Mouse (Mus musculus) cerebellum, postnatal 36 days (tissue): Measurements from ENCODE around the gene Clk1.
"Not testable (repeated sequence)": the region's sequence is repeated elsewhere in the genome, so short reads cannot be mapped to it uniquely, and the experiment has no call there.

ENCODE experiments used
- DNase-seq, 2 experiments: peaks; one replicate each; pipeline ENCODE4 v3.0.0; 2021 to 2022; ENCODE audit warnings: mixed read lengths in 2 of 2

The Clk1 gene

DNA sequence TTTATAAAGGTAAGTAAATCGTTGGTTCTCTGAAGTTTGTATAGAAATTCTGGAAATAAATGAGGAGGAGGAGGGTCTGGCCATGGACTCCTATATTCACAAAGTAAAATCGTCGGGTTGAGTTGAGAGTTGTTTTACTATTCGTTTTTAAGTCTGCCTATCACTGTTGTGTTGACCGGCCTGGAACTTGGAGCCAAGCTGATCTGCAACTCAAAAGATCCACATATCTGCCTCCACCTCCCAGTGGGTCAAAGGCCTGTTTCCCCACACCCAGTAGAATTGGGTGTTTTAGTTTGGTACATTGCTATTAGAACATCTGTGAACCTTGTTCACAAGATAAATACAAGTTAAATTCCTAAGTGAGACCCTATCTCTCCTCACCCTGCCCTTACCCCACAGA is 20.1 kb downstream of the Clk1 start:
- no peak for DNase-seq

DNA sequence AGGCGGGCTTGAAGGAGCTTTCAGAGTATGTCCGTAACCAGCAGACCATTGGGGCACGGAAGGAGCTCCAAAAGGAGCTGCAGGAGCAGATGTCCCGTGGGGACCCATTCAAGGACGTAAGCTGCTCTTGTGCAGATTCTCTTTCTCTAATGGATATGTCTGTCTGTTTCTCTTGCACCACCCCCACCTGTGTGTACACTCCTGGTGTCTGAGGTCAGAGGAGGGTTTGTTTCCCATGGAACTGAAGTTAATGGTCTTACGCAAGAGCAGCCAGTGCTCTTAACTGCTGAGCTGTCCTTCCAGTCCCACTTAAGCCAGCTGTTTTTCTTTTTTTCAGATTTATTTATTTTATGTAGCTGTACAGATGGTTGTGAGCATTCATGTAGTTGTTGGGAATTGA is 22.5 kb downstream of the Clk1 start:
- DNase-seq, result no peak

GRCm38 (mm10) chr1:58397731-58398130 is 26.1 kb downstream of the Clk1 start:
- DNase-seq, result no peak

DNA sequence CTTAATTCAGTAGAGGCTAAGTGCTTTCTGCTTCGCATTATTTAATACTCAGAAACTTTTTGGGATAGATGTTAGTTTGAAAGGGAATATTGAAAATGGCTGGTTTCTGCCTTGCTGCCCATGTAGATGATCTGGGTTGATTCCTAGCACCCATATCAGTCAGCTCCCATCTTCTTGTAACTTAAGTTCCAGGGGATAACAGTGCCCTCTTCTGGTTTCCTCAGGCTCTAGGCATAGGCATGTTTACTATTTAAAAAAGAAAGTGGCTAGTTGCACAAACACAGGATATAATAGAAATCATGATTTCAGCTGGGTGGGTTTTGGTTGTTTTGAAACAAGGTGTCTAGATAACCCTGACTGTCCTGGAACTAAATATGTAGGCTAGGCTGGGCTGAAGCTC is 27.7 kb downstream of the Clk1 start:
- no peak for DNase-seq

DNA sequence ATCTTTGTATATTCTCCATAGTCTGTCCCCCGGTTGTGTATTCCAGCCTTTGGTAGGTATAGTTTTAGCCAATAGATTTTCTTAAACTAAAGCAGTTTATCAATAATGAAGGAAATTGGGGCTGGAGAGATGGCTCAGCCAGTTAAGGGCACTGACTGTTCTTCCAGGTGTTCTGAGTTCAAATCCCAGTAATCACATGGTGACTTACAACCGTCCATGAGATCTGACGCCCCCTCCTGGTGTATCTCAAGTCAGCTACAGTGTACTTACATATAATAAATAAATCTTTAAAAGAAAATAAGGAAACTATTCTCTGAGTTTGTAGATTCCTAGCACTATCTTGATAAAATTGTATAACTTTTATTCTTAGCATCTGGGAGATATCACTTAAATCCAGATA is 28.5 kb downstream of the Clk1 start:
- DNase-seq, result no peak

DNA sequence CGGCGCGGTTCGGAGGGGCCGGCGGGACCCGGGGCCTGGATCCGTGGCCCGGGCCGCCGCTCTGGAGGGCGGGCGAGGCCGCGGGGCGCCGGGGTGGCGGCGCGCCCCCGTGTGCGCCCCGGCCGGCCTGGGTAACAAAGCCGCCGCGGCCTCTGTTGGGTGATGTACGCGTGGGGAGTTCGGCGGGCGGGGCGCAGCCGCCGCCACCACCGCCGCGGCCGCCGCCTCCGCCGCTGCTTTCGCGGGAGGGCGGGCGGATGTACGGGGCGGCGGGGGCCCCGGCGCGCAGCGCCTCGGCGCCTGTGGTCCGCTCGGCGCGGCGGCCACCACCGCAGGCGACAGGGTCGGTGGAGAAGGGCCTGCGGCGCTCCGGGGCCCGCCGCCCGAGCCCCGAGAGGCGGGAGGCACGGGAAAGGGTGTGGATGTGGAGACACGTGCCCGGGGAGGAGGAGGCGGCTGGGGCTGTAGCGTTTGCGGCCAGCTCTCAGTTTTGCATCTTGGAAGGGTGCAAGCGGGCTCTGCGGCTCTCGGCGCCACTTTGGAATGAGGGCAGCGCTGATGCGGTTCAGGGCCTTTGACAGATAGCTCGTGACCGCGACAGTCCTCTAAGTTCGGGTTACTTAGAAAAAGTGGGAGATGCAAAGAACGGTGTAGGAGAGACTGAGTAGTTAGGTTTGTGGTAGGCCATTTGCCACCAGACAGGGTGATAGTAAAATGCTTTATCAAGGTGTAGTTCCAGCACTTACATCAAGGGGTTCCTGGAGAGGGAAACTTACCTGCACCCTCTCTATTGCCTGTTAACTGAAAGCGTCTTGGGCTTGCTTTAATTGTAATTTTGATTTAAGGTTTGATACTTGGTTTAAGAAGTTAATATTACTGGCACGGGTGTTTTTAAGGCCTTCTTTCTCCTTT is 30.3 kb downstream of the Clk1 start:
- peak; percentile 42 to 53 for DNase-seq

DNA sequence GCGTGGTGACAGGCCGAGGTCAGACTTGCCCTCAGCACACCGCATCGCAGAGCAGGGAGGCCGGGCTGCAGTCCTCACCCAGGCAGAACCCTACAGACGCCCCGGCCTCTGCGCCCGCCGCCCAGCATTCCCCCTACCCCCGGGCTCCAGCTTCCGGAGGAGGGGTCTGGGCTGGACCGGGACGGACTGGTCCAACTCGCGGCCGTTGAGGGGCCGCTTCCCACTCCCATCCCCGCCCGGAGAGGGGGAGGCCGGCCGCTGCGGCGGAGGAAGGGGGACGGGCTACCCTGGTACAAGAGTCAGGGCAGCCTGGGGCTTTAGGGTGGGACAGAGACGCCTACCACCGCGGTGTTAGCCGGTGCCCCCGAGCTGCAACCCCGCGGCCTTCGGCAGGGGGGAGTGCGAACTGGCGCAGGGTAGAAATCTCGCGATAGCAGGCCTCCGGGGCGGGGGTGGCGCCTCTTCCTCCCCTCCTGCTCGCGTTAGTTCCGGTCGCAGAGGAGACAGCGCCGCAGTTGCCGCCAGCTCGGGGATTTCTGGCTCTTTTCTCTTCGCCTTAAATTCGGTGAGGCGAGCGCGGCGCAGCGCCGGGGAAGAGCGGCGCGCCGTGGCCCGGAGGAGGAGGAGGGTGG is 31.1 kb downstream of the Clk1 start, which contains the start of gene Bzw1:
Gene Bzw1, plus strand, starts transcription at position 247 of the 632 bp plus-strand sequence.
- peak; percentile 90 to 94 for DNase-seq

DNA sequence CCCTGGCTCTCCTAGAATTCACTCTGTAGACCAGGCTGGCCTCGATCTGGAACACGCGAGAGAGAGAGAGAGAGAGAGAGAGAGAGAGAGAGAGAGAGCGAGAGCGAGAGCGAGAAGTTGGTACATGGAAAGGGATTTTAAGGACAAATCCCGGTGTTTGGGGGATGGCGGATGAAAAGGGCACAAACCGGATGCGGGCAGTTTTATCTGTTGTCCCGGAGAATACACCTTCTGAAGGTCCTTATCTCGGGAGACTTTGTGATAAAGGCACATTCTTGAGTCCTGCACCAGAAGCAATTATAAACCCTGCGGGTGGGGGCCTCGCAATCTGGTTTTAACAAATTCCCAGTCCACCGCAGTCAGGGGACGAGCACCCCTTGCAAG is 31.6 kb downstream of the Clk1 start:
- no peak for DNase-seq

DNA sequence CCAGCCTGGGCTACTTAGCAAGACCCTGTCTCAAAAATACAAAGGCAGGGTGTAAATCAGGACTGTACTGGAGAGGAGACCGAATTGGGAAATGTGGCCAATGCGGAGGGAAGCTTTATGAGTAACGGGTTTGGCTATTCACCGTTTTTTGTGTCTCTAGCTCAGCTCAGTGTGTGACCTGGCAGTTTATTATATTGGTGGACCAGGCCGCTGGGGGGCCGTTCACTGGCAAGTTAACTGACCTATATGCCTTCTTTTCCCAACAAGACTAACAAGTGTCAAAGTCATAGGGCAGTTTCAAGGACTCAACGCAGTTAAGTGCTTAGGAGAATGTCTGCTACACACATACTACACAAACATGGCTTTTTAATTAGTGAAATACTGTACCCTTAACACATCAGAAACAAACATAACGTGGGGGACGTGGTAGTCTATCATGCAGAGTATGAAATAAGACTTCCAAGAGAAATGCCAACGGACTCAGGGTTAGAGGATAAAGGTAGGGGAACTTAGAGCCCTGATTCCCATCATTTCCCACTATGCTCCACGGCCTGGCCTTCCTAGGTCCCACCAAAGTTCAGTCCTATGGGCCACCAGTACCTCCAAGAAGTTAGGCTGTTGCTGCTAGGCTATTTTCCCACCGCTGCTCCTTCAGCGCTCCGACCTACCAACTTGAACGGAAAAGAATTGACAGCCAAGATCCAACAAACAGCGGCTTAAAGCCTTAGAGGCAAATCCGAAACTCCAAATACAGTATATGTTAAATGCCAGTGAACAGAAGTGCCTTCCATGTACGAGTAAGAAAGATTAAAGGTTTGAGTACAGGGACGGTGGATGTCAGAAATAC is 32.2 kb downstream of the Clk1 start:
- DNase-seq, result no peak

- no peak for DNase-seq
Observed at GRCm38 (mm10) chr1:58382586-58383281, 41.1 kb downstream of the Clk1 start.

DNA sequence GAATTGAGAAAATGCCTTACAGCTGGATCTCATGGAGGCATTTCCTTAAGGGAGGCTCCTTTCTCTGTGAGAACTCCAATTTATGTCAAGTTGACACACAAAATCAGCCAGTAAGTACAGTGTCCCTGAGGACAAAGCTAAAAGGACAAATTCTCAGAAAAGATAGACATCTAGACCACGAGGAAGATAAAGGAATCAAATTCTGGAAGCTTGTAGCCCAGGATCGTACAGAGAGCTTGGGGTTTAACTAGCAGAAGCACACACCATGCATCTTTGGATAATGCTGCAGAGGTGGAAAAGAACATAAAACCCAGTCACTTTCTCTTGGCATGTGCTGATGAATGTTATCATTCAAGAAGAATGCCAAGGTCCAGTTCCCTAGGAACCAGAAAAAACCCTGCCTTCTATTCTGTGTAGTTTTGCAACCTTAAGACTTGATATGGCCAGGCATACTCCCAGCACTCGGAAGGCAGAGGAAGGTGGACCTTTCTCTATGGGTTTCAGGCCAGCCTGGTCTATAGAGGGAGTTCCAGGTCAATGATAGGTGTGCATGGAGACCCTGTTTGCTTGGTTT is 48.2 kb downstream of the Clk1 start:
- no peak for DNase-seq

DNA sequence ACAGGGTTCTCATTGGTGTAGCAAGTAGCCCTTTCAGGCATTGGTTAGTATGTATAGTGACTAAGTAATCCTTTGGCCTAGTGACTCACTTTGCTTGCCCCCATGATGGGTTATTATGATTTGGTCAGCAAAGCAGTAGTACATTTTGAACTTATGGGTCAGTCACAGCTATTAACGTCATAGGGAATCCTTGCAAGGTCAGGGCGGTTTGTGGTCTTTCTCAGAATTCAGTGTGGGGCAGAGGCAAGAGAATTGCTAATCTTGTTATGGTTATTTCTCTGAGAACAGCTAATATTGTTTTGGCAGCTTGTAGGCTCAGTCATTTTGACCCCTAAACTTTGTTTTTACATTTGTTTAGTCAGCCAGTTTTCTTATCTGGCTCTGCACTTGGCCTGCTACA is 49.6 kb downstream of the Clk1 start:
- DNase-seq, result not testable (repeated sequence)

- no peak for DNase-seq
Observed at GRCm38 (mm10) chr1:58369716-58370115, 54.1 kb downstream of the Clk1 start.

DNA sequence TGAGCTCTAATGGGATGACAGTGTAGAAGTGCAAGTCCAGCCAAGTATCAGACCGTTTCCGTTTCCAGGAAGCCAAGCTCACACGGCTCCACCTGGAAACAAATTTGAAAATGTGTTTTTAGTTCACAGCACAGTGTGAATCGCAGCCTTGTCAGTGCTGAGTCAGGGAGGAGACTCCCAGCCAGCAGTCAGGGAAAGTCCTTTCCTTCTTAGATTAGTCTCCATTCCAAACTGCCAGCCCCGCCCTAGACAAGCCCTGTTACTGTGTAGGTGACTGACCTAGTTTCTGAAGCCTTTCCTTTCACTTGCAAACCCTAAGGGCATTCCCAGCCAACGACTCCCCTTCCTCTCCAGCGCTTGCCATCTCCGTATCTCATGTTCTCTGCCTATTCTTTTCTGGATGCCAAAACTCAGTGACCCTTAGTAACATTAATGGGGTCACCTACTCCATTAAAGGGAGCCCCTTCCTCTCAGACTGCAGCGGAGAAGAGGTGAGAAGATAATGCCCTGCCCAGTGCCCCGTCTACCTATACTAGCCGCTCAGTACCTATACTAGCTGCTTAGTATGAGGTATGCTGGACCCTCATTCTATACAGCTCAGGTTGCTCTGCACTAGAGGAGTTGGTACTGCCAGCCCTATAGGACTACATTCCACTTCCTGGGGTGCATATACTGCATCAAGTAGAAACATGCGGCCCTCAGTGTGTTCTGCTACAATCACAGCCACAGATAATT is 57.0 kb downstream of the Clk1 start:
- no peak for DNase-seq

DNA sequence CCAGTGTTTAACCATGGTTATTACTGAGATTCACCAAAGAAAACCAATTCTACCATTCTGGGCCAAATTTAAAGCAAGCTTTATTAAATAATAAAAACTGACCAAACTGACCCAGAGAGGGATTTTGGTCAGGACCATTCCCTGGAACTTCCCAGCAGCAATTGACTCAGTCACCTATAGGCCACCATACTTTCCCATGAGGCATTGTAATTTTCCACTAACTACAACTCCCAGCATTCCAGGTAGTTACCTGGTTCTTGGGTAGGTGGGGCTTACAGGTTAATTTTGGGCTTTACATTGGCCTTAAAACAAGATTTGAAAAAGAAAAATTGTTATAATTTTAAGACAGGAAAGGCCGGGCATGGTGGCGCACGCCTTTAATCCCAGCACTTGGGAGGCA is 58.0 kb downstream of the Clk1 start:
- no peak for DNase-seq

DNA sequence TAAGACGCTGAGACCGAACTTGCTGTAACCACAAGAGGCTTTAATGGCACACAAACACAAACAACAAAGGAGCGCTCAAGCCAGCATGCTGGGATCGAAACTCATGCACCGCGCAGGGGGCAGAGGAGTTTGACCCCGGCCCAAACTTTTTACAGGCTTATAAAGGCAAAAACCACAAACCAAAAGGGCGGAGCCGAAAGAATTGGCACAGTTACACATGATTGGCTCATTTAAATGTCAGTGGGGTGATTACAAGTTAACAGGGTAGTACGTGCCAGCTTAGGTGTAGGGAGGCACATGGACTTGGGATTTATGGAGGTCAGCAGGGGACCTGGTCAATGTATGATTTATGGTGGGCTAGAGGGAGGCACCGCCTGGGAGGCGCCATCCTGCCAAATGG is 59.3 kb downstream of the Clk1 start:
- DNase-seq, result no peak

DNA sequence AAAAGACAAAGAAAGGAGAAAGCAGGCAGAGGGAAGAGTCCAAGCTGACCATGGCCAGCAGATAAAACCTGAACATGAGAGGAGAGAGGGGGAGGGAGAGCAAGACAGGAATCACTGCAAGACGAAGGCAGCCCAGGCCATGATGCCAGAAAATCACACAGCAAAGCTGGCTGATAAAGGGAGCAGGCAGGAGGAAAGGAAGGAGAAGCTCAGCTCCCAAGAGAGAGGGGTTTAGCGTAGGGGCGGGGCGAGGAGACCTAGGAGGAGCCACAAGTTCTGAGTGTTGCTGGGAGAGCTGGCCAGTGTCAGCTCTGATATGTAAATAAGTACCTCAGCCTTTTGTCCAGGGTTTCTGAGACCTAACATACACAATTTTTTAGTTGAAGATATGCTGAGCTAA is 61.6 kb downstream of the Clk1 start:
- no peak for DNase-seq
